Mouse (Mus musculus) midbrain, embryonic 15.5 days (tissue): ENCODE measurements around the gene Vmp1. TPM values are rescaled to one million over a fixed set of nuclear protein-coding genes. Genes with fewer than 3 reads are reported as not detected.

Experiments
- ATAC-seq: fragments of 200-750 bp; cut with Nextera tagmentation; replicated peaks from 2 replicates; pipeline ENCODE4 v1.8.0; 2017; ENCODE audit warnings: moderate TSS enrichment
- H3K27ac ChIP-seq: fragments of 300-500 bp; sonication (generic); 2 replicates; pipeline ENCODE4 v1.5.1; 2015; ENCODE audit warnings: mild to moderate bottlenecking, inconsistent platforms
- H3K27me3 ChIP-seq: fragments of 300-500 bp; sonication (generic); replicated peaks from 2 replicates; pipeline ENCODE4 v1.6.1; 2015; ENCODE audit warnings: inconsistent platforms
- H3K36me3 ChIP-seq: fragments of 300-500 bp; sonication (generic); replicated peaks from 2 replicates; pipeline ENCODE4 v1.6.1; 2015; ENCODE audit warnings: inconsistent platforms
- H3K4me1 ChIP-seq: fragments of 300-500 bp; sonication (generic); 2 replicates; pipeline ENCODE4 v1.6.1; 2015; ENCODE audit warnings: inconsistent platforms
- H3K4me2 ChIP-seq: fragments of 300-500 bp; sonication (generic); 2 replicates; pipeline ENCODE4 v1.6.1; 2015; ENCODE audit warnings: inconsistent platforms, mild to moderate bottlenecking, moderate library complexity
- H3K4me3 ChIP-seq: fragments of 300-500 bp; sonication (generic); 2 replicates; pipeline ENCODE4 v1.5.1; 2015; ENCODE audit warnings: mild to moderate bottlenecking, inconsistent platforms
- H3K9ac ChIP-seq: fragments of 300-500 bp; sonication (generic); 2 replicates; pipeline ENCODE4 v1.6.1; 2015; ENCODE audit warnings: mild to moderate bottlenecking, inconsistent platforms
- H3K9me3 ChIP-seq: fragments of 300-500 bp; sonication (generic); 2 replicates; pipeline ENCODE4 v1.6.1; 2016; ENCODE audit warnings: inconsistent platforms
- WGBS: fragments of 180-500 bp; shearing (Covaris S2); methylation state at CpG from one replicate; pipeline ENCODE4 v1.1.7; 2015; ENCODE audit warnings: mixed read lengths; 5-methylcytosine and 5-hydroxymethylcytosine counted together
- polyA plus RNA-seq: library from polyadenylated mRNA; unstranded; fragments of >200 nt; fragmentation: Nextera tagmentation; extraction: Ambion mirVana; gene quantifications from 2 replicates; pipeline ENCODE4 v1.2.1, GENCODE M21; 2015

The Vmp1 gene
- polyA plus RNA-seq, 1 experiment from 2014 or later, result 111 TPM

- Histone ChIP-seq H3K36me3 (peaks cover 33% of the 10 kb centered on the region), H3K9me3 (no peaks in the 10 kb centered on the region), H3K9ac (no peak overlapping the region), H3K27me3 (no peaks in the 10 kb centered on the region), H3K4me3 (no peak overlapping the region), H3K4me2 (no peak overlapping the region), H3K4me1 (0 out of 2 replicates have a peak, but pooled peaks cover 5% of the 10 kb centered on the region), H3K27ac (no peak overlapping the region)
- no peak for ATAC-seq
- 96% methylated on average over 3 of the region's 3 CpGs for WGBS
These were observed 7.8 kb upstream of the Vmp1 start for GRCm38 (mm10) chr11:86691482-86691881.

GRCm38 (mm10) chr11:86690383-86690782 is 6.7 kb upstream of the Vmp1 start:
- no peak overlapping the region for H3K4me2 ChIP-seq
- H3K4me1 ChIP-seq, result peaks cover 11% of the 10 kb centered on the region
- no peak overlapping the region for H3K4me3 ChIP-seq
- no peak for ATAC-seq
- H3K27me3 ChIP-seq, result no peaks in the 10 kb centered on the region
- no peak overlapping the region for H3K9ac ChIP-seq
- no peaks in the 10 kb centered on the region for H3K9me3 ChIP-seq
- no peak overlapping the region for H3K27ac ChIP-seq
- peaks cover 29% of the 10 kb centered on the region for H3K36me3 ChIP-seq
- 91% methylated on average over 3 of the region's 3 CpGs for WGBS

- peaks cover 39% of the 10 kb centered on the region for H3K4me1 ChIP-seq
- no peak overlapping the region for H3K4me3 ChIP-seq
- no peak for ATAC-seq
- 88% methylated on average over 1 of the region's 1 CpGs for WGBS
- no peaks in the 10 kb centered on the region for H3K9me3 ChIP-seq
- no peak overlapping the region for H3K9ac ChIP-seq
- peak overlapping the region; percentile 67 for H3K4me2 ChIP-seq
- H3K27me3 ChIP-seq, result no peaks in the 10 kb centered on the region
- H3K36me3 ChIP-seq, result peaks cover 6% of the 10 kb centered on the region; the same call in 1 of the 2 replicates
- H3K27ac ChIP-seq, result no peak overlapping the region
These were observed 1.7 kb upstream of the Vmp1 start for GRCm38 (mm10) chr11:86685366-86685765.

GRCm38 (mm10) chr11:86684126-86685012 is 733 bp upstream of the Vmp1 start:
- Histone ChIP-seq H3K9ac (peak overlapping the region; percentile 90), H3K27me3 (no peaks in the 10 kb centered on the region), H3K4me2 (peak overlapping the region; percentile 67), H3K4me1 (peaks cover 39% of the 10 kb centered on the region), H3K27ac (peak overlapping the region; percentile 87), H3K4me3 (peak overlapping the region; percentile 75), H3K36me3 (no peaks in the 10 kb centered on the region), H3K9me3 (no peaks in the 10 kb centered on the region)
- ATAC-seq, result no peak
- 9% methylated on average over 20 of the region's 20 CpGs for WGBS

- Histone ChIP-seq H3K27me3 (no peaks in the 10 kb centered on the region), H3K36me3 (no peaks in the 10 kb centered on the region), H3K4me2 (peak overlapping the region; percentile 67), H3K4me3 (peak overlapping the region; percentile 75), H3K27ac (no peak overlapping the region), H3K9me3 (no peaks in the 10 kb centered on the region), H3K4me1 (peaks cover 39% of the 10 kb centered on the region), H3K9ac (peak overlapping the region; percentile 90)
- ATAC-seq, result no peak
- WGBS, result 41% methylated on average over 7 of the region's 7 CpGs
These were observed 775 bp downstream of the Vmp1 start for GRCm38 (mm10) chr11:86682861-86683260.

- no peak for ATAC-seq
- no peak overlapping the region for H3K4me2 ChIP-seq
- WGBS, result 87% methylated on average over 3 of the region's 3 CpGs
- H3K36me3 ChIP-seq, result no peaks in the 10 kb centered on the region
- H3K4me1 ChIP-seq, result peaks cover 35% of the 10 kb centered on the region
- no peaks in the 10 kb centered on the region for H3K27me3 ChIP-seq
- no peak overlapping the region for H3K4me3 ChIP-seq
- no peak overlapping the region for H3K27ac ChIP-seq
- H3K9me3 ChIP-seq, result no peaks in the 10 kb centered on the region
- no peak overlapping the region for H3K9ac ChIP-seq
These were observed 2.2 kb downstream of the Vmp1 start for GRCm38 (mm10) chr11:86681423-86681822.

GRCm38 (mm10) chr11:86680729-86681128 is 2.9 kb downstream of the Vmp1 start:
- H3K4me3 ChIP-seq, result no peak overlapping the region
- no peaks in the 10 kb centered on the region for H3K36me3 ChIP-seq
- H3K27me3 ChIP-seq, result no peaks in the 10 kb centered on the region
- ATAC-seq, result no peak
- no peaks in the 10 kb centered on the region for H3K9me3 ChIP-seq
- WGBS, result 97% methylated on average over 3 of the region's 3 CpGs
- H3K4me2 ChIP-seq, result no peak overlapping the region
- no peak overlapping the region for H3K9ac ChIP-seq
- H3K4me1 ChIP-seq, result peaks cover 32% of the 10 kb centered on the region
- no peak overlapping the region for H3K27ac ChIP-seq

- Histone ChIP-seq H3K27ac (no peak overlapping the region), H3K36me3 (no peaks in the 10 kb centered on the region), H3K4me3 (no peak overlapping the region), H3K9me3 (no peaks in the 10 kb centered on the region), H3K9ac (no peak overlapping the region), H3K4me2 (no peak overlapping the region), H3K4me1 (peaks cover 19% of the 10 kb centered on the region), H3K27me3 (no peaks in the 10 kb centered on the region)
- WGBS, result 36% methylated on average over 5 of the region's 5 CpGs
- no peak for ATAC-seq
These were observed 4.7 kb downstream of the Vmp1 start for GRCm38 (mm10) chr11:86678957-86679356.

GRCm38 (mm10) chr11:86675520-86675919 is 8.1 kb downstream of the Vmp1 start:
- WGBS, result 91% methylated on average over 4 of the region's 4 CpGs
- H3K9ac ChIP-seq, result no peak overlapping the region
- no peak overlapping the region for H3K4me2 ChIP-seq

GRCm38 (mm10) chr11:86672772-86673171 is 10.9 kb downstream of the Vmp1 start:
- no peak overlapping the region for H3K4me3 ChIP-seq
- H3K9ac ChIP-seq, result no peak overlapping the region
- no peak for ATAC-seq
- no peak overlapping the region for H3K27ac ChIP-seq
- 86% methylated on average over 3 of the region's 3 CpGs for WGBS
- H3K9me3 ChIP-seq, result no peaks in the 10 kb centered on the region
- H3K4me1 ChIP-seq, result no peaks in the 10 kb centered on the region
- no peaks in the 10 kb centered on the region for H3K36me3 ChIP-seq
- H3K27me3 ChIP-seq, result no peaks in the 10 kb centered on the region
- H3K4me2 ChIP-seq, result no peak overlapping the region

More at GRCm38 (mm10) chr11:86675520-86675919, 8.1 kb downstream of the Vmp1 start:
- Histone ChIP-seq H3K4me1 (no peaks in the 10 kb centered on the region), H3K27ac (no peak overlapping the region), H3K9me3 (no peaks in the 10 kb centered on the region), H3K27me3 (no peaks in the 10 kb centered on the region), H3K4me3 (no peak overlapping the region), H3K36me3 (no peaks in the 10 kb centered on the region)
- ATAC-seq, result no peak

GRCm38 (mm10) chr11:86671041-86671675 is 12.5 kb downstream of the Vmp1 start:
- no peak overlapping the region for H3K4me2 ChIP-seq
- no peaks in the 10 kb centered on the region for H3K9me3 ChIP-seq
- H3K27ac ChIP-seq, result no peak overlapping the region
- no peaks in the 10 kb centered on the region for H3K4me1 ChIP-seq
- 60% methylated on average over 3 of the region's 3 CpGs for WGBS
- H3K9ac ChIP-seq, result no peak overlapping the region
- no peak overlapping the region for H3K4me3 ChIP-seq
- H3K36me3 ChIP-seq, result no peaks in the 10 kb centered on the region
- no peak for ATAC-seq
- H3K27me3 ChIP-seq, result no peaks in the 10 kb centered on the region

GRCm38 (mm10) chr11:86668169-86668568 is 15.5 kb downstream of the Vmp1 start:
- no peak overlapping the region for H3K4me2 ChIP-seq
- ATAC-seq, result no peak
- H3K9me3 ChIP-seq, result no peaks in the 10 kb centered on the region
- H3K9ac ChIP-seq, result no peak overlapping the region
- no peaks in the 10 kb centered on the region for H3K4me1 ChIP-seq
- WGBS, result 92% methylated on average over 3 of the region's 3 CpGs
- no peak overlapping the region for H3K27ac ChIP-seq
- H3K4me3 ChIP-seq, result no peak overlapping the region
- H3K27me3 ChIP-seq, result no peaks in the 10 kb centered on the region
- peaks cover 5% of the 10 kb centered on the region; the same call in 1 of the 2 replicates for H3K36me3 ChIP-seq
